Comparison of ENCODE assay signal across 11 mouse cellular contexts in genomic region chr2:164966381-164966780, GRCm38 (mm10). TPM values are rescaled to one million over a fixed set of nuclear protein-coding genes. Genes with fewer than 3 reads are reported as not detected.
DNase-seq lines count a peak whose midpoint lies in the region; ATAC-seq and TF ChIP-seq lines count a peak whose summit lies in the region.
"Had no signal": no experiment of that assay in that cellular context is flagged by ENCODE, and none has a peak within 500 bp of the region (broad histone marks: within the 10 kb centered on the region; RNA-seq: fewer than 3 reads in every experiment).

No protein-coding gene starts in this region.

- no peak overlapping the region for H3K4me3 ChIP-seq in hindbrain, postnatal 0 days (ENCODE audit: low read length)
- H3K4me3 ChIP-seq in hindbrain, embryonic 12.5 days = no peak overlapping the region
- H3K4me3 ChIP-seq: midbrain, embryonic 12.5 days had no signal

- H3K27ac ChIP-seq in hindbrain, postnatal 0 days = no peak overlapping the region
- no peak overlapping the region for H3K27ac ChIP-seq in hindbrain, embryonic 12.5 days
- H3K27ac ChIP-seq: midbrain, embryonic 12.5 days had no signal

- ATAC-seq in hindbrain, postnatal 0 days = no peak
- ATAC-seq in hindbrain, embryonic 12.5 days (ENCODE audit: low FRiP score) = no peak
- ATAC-seq: activated CD4-positive, CD25-positive, alpha-beta regulatory T cell, adult 4 months had no signal

- no peak overlapping the region for H3K4me2 ChIP-seq in hindbrain, postnatal 0 days (ENCODE audit: low read depth, low read length)
- H3K4me2 ChIP-seq in hindbrain, embryonic 12.5 days (replicated peaks) = no peak overlapping the region
- H3K4me2 ChIP-seq: midbrain, embryonic 12.5 days had no signal

- no peak overlapping the region for H3K9ac ChIP-seq in hindbrain, postnatal 0 days (replicated peaks; ENCODE audit: low read length)
- no peak overlapping the region for H3K9ac ChIP-seq in hindbrain, embryonic 12.5 days
- H3K9ac ChIP-seq: midbrain, embryonic 12.5 days had no signal

- H3K27me3 ChIP-seq in hindbrain, postnatal 0 days (ENCODE audit: insufficient read depth, low read length) = peaks cover 29% of the 10 kb centered on the region
- H3K27me3 ChIP-seq in hindbrain, embryonic 12.5 days = peaks cover 60% of the 10 kb centered on the region

- H3K36me3 ChIP-seq in hindbrain, postnatal 0 days (ENCODE audit: insufficient read depth, low read length) = no peaks in the 10 kb centered on the region
- H3K36me3 ChIP-seq in hindbrain, embryonic 12.5 days = no peaks in the 10 kb centered on the region
- H3K36me3 ChIP-seq: midbrain, embryonic 12.5 days had no signal

- 31% methylated on average over 8 of the region's 8 CpGs for WGBS in hindbrain, postnatal 0 days
- 23% methylated on average over 8 of the region's 8 CpGs for WGBS in hindbrain, embryonic 12.5 days

- H3K4me1 ChIP-seq in hindbrain, postnatal 0 days (ENCODE audit: insufficient read depth, low read length) = 0 out of 2 replicates have a peak, but pooled peaks cover 15% of the 10 kb centered on the region
- peaks cover 61% of the 10 kb centered on the region for H3K4me1 ChIP-seq in hindbrain, embryonic 12.5 days

- TF ChIP-seq CTCF in hindbrain, postnatal 0 days (IDR thresholded peaks at IDR 0.05; ENCODE audit: low read depth) = no peak

- H3K9me3 ChIP-seq in hindbrain, postnatal 0 days (ENCODE audit: low read length) = no peaks in the 10 kb centered on the region
- H3K9me3 ChIP-seq in hindbrain, embryonic 12.5 days (replicated peaks) = no peaks in the 10 kb centered on the region
- H3K9me3 ChIP-seq: midbrain, embryonic 12.5 days had no signal

- peak; percentile 64 for DNase-seq in hindbrain, postnatal 0 days (ENCODE audit: low spot score)
- peak; percentile 35 for DNase-seq in urinary bladder, postnatal 25 days (ENCODE audit: low spot score)
- DNase-seq in urinary bladder, postnatal 4 days (ENCODE audit: low spot score in 2 of 2) = no peak
- DNase-seq in forelimb bud, embryonic 11.5 days (ENCODE audit: low read depth, low spot score) = peak; percentile 84
- DNase-seq in yolk sac, embryonic 10.5 days (ENCODE audit: low spot score) = peak; percentile 34
- DNase-seq in layer of hippocampus, postnatal 14 days (ENCODE audit: low spot score in 2 of 2) = no peak
- DNase-seq in spleen, postnatal 36 days (ENCODE audit: low spot score in 2 of 2) = no peak
- DNase-seq: heart, adult 11 months had no signal

RNA-seq across cellular contexts. Expression of gene Slc12a5, which starts 5.8 kb away (rescaled TPM):
- total RNA-seq in hindbrain, postnatal 0 days (2014; rRNA removed) = 257 TPM in 2 replicates
- 67.1 and 71.0 TPM in 2 replicates for polyA plus RNA-seq in hindbrain, postnatal 0 days (2015; fragmentation: Nextera tagmentation; extraction: Ambion mirVana)
- polyA plus RNA-seq in hindbrain, embryonic 12.5 days (2016; fragmentation: Nextera tagmentation; extraction: Ambion mirVana) = 12.7 and 16.1 TPM in 2 replicates
- total RNA-seq in layer of hippocampus, postnatal 14 days (2021) = 100 to 1,000 TPM; 288 to 332 TPM

RNA-seq across cellular contexts. Expression of gene Mmp9, which starts 25.8 kb away (rescaled TPM):
- 8.8 and 14.4 TPM in 2 replicates for total RNA-seq in hindbrain, postnatal 0 days (2014; rRNA removed)
- polyA plus RNA-seq in hindbrain, postnatal 0 days (2015; fragmentation: Nextera tagmentation; extraction: Ambion mirVana) = 6.7 and 7.1 TPM in 2 replicates
- 5.7 and 7.2 TPM in 2 replicates for polyA plus RNA-seq in hindbrain, embryonic 12.5 days (2016; fragmentation: Nextera tagmentation; extraction: Ambion mirVana)
- 1 to 10 TPM; 1.8 to 2.1 TPM for total RNA-seq in layer of hippocampus, postnatal 14 days (2021)

RNA-seq across cellular contexts. Expression of gene Zfp335, which starts 54.8 kb away (rescaled TPM):
- 26.5 and 28.3 TPM in 2 replicates for total RNA-seq in hindbrain, postnatal 0 days (2014; rRNA removed)
- polyA plus RNA-seq in hindbrain, postnatal 0 days (2015; fragmentation: Nextera tagmentation; extraction: Ambion mirVana) = 9.0 and 9.2 TPM in 2 replicates
- 17.3 and 18.2 TPM in 2 replicates for polyA plus RNA-seq in hindbrain, embryonic 12.5 days (2016; fragmentation: Nextera tagmentation; extraction: Ambion mirVana)
- 10 to 100 TPM; 25.0 to 26.4 TPM for total RNA-seq in layer of hippocampus, postnatal 14 days (2021)

Comparison
In these comparisons a context has a peak if more than half of its experiments do, and no peak if none do; other contexts are left out.
1. DNase-seq: peak in hindbrain, postnatal 0 days (single experiment), urinary bladder, postnatal 25 days (single experiment), forelimb bud, embryonic 11.5 days (single experiment) and yolk sac, embryonic 10.5 days (single experiment); none in urinary bladder, postnatal 4 days (0 of 2), layer of hippocampus, postnatal 14 days (0 of 2) and spleen, postnatal 36 days (0 of 2).